Mouse (Mus musculus) gonadal fat pad, adult 2 months (tissue): ENCODE measurements around the gene Ufl1. TPM values are rescaled to one million over a fixed set of nuclear protein-coding genes. Genes with fewer than 3 reads are reported as not detected.

Experiments used
- polyA plus RNA-seq: library from polyadenylated mRNA; depleted of rRNA; stranded (reverse); fragments of >200 nt; gene quantifications from 2 replicates; pipeline ENCODE4 v1.2.3, GENCODE M21; 2012; rRNA removed

Gene Ufl1
- polyA plus RNA-seq, 1 experiment = 5.5 TPM

Other genes with a start within 250 kb of the Ufl1 start
- gene Fhl5, start 38.9 kb downstream of the Ufl1 start, polyA plus RNA-seq = 4.3 and 4.5 TPM in 2 replicates